Mouse (Mus musculus): ENCODE results near the gene Mycbpap. TPM values are rescaled to one million over a fixed set of nuclear protein-coding genes. Genes with fewer than 3 reads are reported as not detected.

Mycbpap gene
- polyA plus RNA-seq, 1 experiment from 2014 or later = 0.13 TPM

DNA sequence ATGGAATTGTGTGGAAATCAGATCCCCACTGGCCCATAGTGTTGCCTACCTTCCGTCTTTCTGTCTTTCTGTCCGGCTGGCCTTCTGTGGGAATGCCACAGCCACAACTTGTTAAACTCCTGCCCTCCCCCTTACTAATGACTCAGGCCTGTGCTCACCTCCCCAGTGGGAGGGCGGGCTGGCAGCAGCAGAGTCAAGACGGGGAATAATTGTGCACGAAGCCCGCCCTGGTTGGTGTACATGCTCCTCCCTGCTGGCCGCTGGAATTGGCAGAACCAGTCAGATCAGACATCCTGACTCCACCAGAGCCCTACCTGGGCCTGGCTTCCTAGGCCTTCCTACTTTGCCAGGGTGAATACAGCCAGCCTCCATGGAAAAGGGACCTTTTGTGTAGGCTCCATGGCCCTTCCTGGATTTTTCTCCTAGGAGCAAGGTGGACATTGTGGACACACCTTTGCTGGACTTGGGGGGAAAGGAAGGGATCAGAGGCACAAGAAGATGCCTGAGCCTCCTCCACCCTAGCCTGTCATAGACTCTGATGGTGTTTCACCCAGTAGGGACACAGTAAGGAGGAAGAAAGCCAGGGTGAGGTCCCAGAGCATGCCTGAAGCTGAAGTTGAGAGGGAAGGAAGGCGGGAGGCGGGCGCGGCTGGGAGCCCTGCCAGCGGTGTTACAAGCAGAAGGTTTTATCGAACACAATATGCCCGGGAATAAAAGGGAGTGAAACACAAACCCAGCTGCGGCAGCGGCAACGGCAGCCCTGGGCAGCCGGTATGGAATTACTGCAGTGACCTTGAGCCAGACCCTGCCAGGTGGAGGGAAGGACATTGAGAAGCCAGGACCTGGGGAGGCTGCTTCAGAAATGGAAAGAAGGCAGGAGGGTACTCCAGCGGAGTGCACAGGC is 23.2 kb downstream of the Mycbpap start:
- TF ChIP-seq EP300 (IDR thresholded peaks at IDR 0.05; ENCODE audit: low read depth) = no peak
- no peak for TF ChIP-seq CTCF (IDR thresholded peaks at IDR 0.05; ENCODE audit: low read depth)
- Histone ChIP-seq H3K4me2 (ENCODE audit: low read depth, low read length) (no peak overlapping the region), H3K9me3 (ENCODE audit: low read length) (no peaks in the 10 kb centered on the region), H3K4me1 (ENCODE audit: insufficient read depth) (peaks cover 7% of the 10 kb centered on the region; the same call in 1 of the 2 replicates), H3K4me3 (ENCODE audit: low read depth, low read length) (no peak overlapping the region), H3K27ac (ENCODE audit: low read depth) (no peak overlapping the region), H3K36me3 (replicated peaks; ENCODE audit: insufficient read depth, low read length) (no peaks in the 10 kb centered on the region), H3K9ac (replicated peaks) (no peak overlapping the region), H3K27me3 (ENCODE audit: insufficient read depth, low read length) (peaks cover 38% of the 10 kb centered on the region)
- ATAC-seq = no peak
- WGBS (ENCODE audit: insufficient replicate concordance) = 32% methylated on average over 19 of the region's 19 CpGs
- DNase-seq = no peak

DNA sequence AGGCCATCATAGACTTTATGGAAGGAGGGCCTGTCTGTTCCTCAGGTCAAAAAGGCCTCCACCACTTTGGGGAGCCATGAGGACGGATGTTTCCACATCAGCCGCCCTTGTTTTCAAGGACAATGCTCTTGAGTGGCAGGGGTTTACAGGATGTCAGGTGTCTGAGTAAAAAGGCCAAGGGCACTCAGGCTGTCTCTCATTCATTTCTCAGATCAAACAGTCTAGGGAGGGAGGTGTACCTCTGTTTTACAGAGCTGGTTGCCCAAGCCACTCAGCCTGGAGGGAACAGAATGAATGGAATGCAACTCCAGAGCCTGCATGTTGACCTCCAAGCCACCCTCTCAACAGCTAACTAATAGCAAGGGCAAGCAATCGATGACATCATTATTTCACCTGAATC is 26.1 kb downstream of the Mycbpap start:
- no peak overlapping the region for H3K4me2 ChIP-seq (ENCODE audit: low read depth, low read length)
- DNase-seq (no peak), ATAC-seq (no peak)
- no peak overlapping the region for H3K27ac ChIP-seq (ENCODE audit: low read depth)
- no peaks in the 10 kb centered on the region for H3K9me3 ChIP-seq (ENCODE audit: low read length)
- no peak overlapping the region for H3K4me3 ChIP-seq (ENCODE audit: low read depth, low read length)
- peaks cover 41% of the 10 kb centered on the region for H3K27me3 ChIP-seq (ENCODE audit: insufficient read depth, low read length)
- WGBS (ENCODE audit: insufficient replicate concordance) = 58% methylated on average over 3 of the region's 3 CpGs
- no peak overlapping the region for H3K9ac ChIP-seq (replicated peaks)
- H3K36me3 ChIP-seq (replicated peaks; ENCODE audit: insufficient read depth, low read length) = no peaks in the 10 kb centered on the region
- TF ChIP-seq CTCF (IDR thresholded peaks at IDR 0.05; ENCODE audit: low read depth) (no peak), EP300 (IDR thresholded peaks at IDR 0.05; ENCODE audit: low read depth) (no peak)
- peaks cover 12% of the 10 kb centered on the region for H3K4me1 ChIP-seq (ENCODE audit: insufficient read depth)

DNA sequence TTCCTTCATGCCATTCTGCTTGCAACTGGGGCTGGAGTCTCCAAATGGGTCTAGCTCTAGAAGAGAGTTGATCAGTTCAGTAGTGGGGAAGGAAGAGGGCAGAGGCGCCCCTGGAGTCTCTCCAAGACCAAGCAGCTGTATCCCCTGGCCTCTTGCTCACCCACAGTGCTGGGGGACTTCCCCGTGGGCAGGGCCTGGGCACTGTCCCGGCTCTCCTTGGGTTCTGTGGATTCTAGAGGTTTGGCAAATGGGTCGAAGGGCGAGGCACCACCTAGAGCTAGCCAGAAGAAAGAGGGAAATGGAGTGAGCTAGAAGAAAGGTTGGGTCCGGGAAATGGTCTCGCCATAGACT is 29.8 kb downstream of the Mycbpap start:
- 41% methylated on average over 7 of the region's 7 CpGs for WGBS (ENCODE audit: insufficient replicate concordance)
- Histone ChIP-seq H3K4me1 (ENCODE audit: insufficient read depth) (peaks cover 5% of the 10 kb centered on the region; the same call in 1 of the 2 replicates), H3K36me3 (replicated peaks; ENCODE audit: insufficient read depth, low read length) (no peaks in the 10 kb centered on the region), H3K27ac (ENCODE audit: low read depth) (no peak overlapping the region), H3K4me3 (ENCODE audit: low read depth, low read length) (peak overlapping the region; percentile 47; the same call in 1 of the 2 replicates), H3K9me3 (ENCODE audit: low read length) (no peaks in the 10 kb centered on the region), H3K9ac (replicated peaks) (no peak overlapping the region), H3K4me2 (ENCODE audit: low read depth, low read length) (no peak overlapping the region), H3K27me3 (ENCODE audit: insufficient read depth, low read length) (peaks cover 31% of the 10 kb centered on the region)
- ATAC-seq (no peak), DNase-seq (no peak)
- TF ChIP-seq CTCF (IDR thresholded peaks at IDR 0.05; ENCODE audit: low read depth) (no peak), EP300 (IDR thresholded peaks at IDR 0.05; ENCODE audit: low read depth) (no peak)

DNA sequence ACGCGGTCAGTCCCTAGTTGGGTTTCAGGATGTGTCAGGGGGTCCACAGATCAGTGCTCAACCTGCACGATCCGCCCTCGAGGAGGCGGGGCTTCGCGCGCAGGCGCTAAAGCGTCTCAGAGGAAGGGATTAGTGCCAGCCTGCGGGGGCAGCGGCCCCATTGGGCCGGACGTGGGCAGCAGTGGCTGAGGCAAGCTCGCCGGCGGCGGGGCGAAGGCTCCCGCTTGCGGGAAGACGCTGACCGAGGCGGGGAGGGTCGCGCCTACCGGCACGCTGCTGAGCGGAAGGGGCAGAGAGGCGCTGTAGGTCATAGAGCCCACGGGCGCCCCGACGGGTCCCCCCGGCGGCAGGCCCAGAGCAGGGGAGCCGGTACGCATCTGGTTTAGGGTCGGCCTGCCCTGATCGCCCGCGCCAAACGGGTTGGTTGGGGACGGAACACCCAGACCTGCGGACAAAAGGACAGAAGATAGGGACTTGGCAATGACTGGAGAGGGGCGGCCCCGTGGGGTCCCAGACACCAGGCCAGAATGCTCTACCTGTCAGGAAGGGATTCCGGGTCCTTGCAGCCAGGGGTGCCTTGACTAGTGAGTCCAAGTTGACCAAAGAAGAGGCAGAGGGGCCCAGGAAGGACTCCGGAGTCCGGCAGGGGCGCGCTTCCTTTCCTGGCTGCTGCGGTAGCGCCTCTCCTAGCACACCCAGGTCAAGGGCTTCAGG is 30.4 kb downstream of the Mycbpap start:
- peaks cover 31% of the 10 kb centered on the region for H3K27me3 ChIP-seq (ENCODE audit: insufficient read depth, low read length)

DNA sequence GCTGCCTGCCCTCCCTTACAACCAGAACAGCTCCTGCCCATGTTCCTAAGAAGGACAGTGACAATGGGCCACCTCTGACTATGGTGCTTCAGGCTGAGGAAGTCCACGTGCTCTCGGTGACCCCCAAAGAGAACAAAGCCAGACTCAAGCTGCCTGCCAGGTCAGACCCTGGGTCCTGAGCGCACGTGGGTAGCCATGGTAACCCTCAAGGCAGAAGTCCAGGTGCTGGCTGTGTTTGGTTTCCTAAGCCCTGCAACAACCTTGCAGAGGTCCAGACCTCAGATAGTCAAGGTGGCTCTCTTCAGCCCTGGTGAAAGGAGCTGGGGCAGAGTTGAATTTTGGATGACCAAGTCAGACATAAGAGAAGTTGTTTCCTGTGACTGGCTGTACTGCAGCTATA is 31.8 kb downstream of the Mycbpap start:
- DNase-seq (no peak), ATAC-seq (no peak)
- no peak overlapping the region for H3K4me3 ChIP-seq (ENCODE audit: low read depth, low read length)
- H3K9me3 ChIP-seq (ENCODE audit: low read length) = no peaks in the 10 kb centered on the region
- peaks cover 40% of the 10 kb centered on the region for H3K27me3 ChIP-seq (ENCODE audit: insufficient read depth, low read length)
- no peak overlapping the region for H3K4me2 ChIP-seq (ENCODE audit: low read depth, low read length)
- H3K36me3 ChIP-seq (replicated peaks; ENCODE audit: insufficient read depth, low read length) = no peaks in the 10 kb centered on the region
- peaks cover 5% of the 10 kb centered on the region; the same call in 1 of the 2 replicates for H3K4me1 ChIP-seq (ENCODE audit: insufficient read depth)
- WGBS (ENCODE audit: insufficient replicate concordance) = 44% methylated on average over 4 of the region's 4 CpGs
- no peak for TF ChIP-seq EP300 (IDR thresholded peaks at IDR 0.05; ENCODE audit: low read depth)
- no peak for TF ChIP-seq CTCF (IDR thresholded peaks at IDR 0.05; ENCODE audit: low read depth)
- H3K27ac ChIP-seq (ENCODE audit: low read depth) = no peak overlapping the region
- no peak overlapping the region for H3K9ac ChIP-seq (replicated peaks)

More for the DNA sequence above, 30.4 kb downstream of the Mycbpap start:
- Histone ChIP-seq H3K4me2 (ENCODE audit: low read depth, low read length) (peak overlapping the region; percentile 76), H3K4me3 (ENCODE audit: low read depth, low read length) (peak overlapping the region; percentile 47), H3K27ac (ENCODE audit: low read depth) (no peak overlapping the region), H3K9ac (replicated peaks) (peak overlapping the region; percentile 60), H3K9me3 (ENCODE audit: low read length) (no peaks in the 10 kb centered on the region), H3K36me3 (replicated peaks; ENCODE audit: insufficient read depth, low read length) (no peaks in the 10 kb centered on the region), H3K4me1 (ENCODE audit: insufficient read depth) (peaks cover 5% of the 10 kb centered on the region; the same call in 1 of the 2 replicates)
- no peak for TF ChIP-seq EP300 (IDR thresholded peaks at IDR 0.05; ENCODE audit: low read depth)
- no peak for TF ChIP-seq CTCF (IDR thresholded peaks at IDR 0.05; ENCODE audit: low read depth)
- ATAC-seq (no peak), DNase-seq (peak; percentile 46)
- WGBS (ENCODE audit: insufficient replicate concordance) = 3% methylated on average over 53 of the region's 55 CpGs

All from liver, postnatal 0 days (tissue).